Mouse (Mus musculus): ENCODE measurements around the gene Lrrc57. TPM values are rescaled to one million over a fixed set of nuclear protein-coding genes. Genes with fewer than 3 reads are reported as not detected.
A peak's percentile ranks its signal among the peaks of the same experiment; 100 is the strongest.
"Not testable (repeated sequence)": the region's sequence is repeated elsewhere in the genome, so short reads cannot be mapped to it uniquely, and the experiment has no call there.

The Lrrc57 gene
- polyA plus RNA-seq, 1 experiment from 2014 or later, result 29.6 TPM

DNA sequence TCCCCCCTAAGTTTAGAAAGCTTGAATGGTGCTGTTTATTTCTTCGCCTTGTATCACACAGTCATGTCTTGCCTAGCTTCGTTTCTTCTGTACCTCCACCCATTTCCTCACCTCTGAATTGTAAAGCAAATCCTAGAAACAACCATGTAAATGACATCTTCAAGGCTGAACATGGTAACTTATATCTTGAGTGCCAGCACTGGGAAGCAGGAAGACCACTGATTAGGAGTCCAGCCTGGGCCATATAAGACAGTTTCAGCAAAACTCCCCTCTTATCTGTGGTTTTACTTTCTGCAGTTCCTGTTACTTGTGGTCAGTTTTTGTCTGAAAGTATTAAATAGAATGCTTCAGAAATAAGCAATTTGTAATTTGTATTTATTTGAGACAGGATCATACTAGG, 33.3 kb downstream of the Lrrc57 start:
- H3K36me3 ChIP-seq (ENCODE audit: control insufficient read depth, insufficient read depth, low read length), result no peaks in the 10 kb centered on the region
- H3K9me3 ChIP-seq (ENCODE audit: control insufficient read depth, low read length), result no peaks in the 10 kb centered on the region
- 94% methylated on average over 2 of the region's 2 CpGs for WGBS

DNA sequence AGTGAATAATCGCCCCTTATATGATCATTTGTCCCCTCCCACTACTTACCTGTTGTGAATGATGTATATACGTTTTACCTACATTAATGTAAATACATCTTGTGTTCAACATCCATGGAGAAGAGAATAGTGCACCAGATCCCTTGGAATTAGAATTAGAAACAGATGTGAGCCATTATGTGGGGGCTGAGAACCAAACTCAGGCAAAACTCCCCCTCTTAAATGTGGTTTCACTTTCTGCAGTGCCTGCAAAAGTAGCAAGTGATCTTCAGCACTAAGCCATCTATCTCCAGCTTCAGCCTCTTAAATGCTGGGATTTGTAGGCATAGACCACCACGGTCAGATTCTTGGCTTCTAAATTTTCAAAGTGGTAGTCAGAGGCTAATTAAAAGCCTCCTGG, 34.2 kb downstream of the Lrrc57 start:
- Histone ChIP-seq H3K27me3 (ENCODE audit: control insufficient read depth, insufficient read depth, low read length) (no peaks in the 10 kb centered on the region), H3K4me2 (ENCODE audit: low read depth, low read length) (no peak overlapping the region), H3K9ac (replicated peaks; ENCODE audit: low read depth, low read length) (no peak overlapping the region), H3K4me3 (ENCODE audit: low read depth, low read length) (no peak overlapping the region), H3K9me3 (ENCODE audit: control insufficient read depth, low read length) (no peaks in the 10 kb centered on the region), H3K4me1 (ENCODE audit: control insufficient read depth, insufficient read depth, low read length) (no peaks in the 10 kb centered on the region), H3K36me3 (ENCODE audit: control insufficient read depth, insufficient read depth, low read length) (no peaks in the 10 kb centered on the region), H3K27ac (ENCODE audit: low read depth, low read length) (no peak overlapping the region)
- no peak for ATAC-seq (ENCODE audit: low read depth)
- 80% methylated on average over 3 of the region's 3 CpGs for WGBS

More for the DNA sequence above, 33.3 kb downstream of the Lrrc57 start:
- Histone ChIP-seq H3K27me3 (ENCODE audit: control insufficient read depth, insufficient read depth, low read length) (no peaks in the 10 kb centered on the region), H3K27ac (ENCODE audit: low read depth, low read length) (no peak overlapping the region), H3K4me3 (ENCODE audit: low read depth, low read length) (no peak overlapping the region), H3K4me1 (ENCODE audit: control insufficient read depth, insufficient read depth, low read length) (no peaks in the 10 kb centered on the region), H3K9ac (replicated peaks; ENCODE audit: low read depth, low read length) (no peak overlapping the region), H3K4me2 (ENCODE audit: low read depth, low read length) (no peak overlapping the region)
- ATAC-seq (ENCODE audit: low read depth), result no peak

DNA sequence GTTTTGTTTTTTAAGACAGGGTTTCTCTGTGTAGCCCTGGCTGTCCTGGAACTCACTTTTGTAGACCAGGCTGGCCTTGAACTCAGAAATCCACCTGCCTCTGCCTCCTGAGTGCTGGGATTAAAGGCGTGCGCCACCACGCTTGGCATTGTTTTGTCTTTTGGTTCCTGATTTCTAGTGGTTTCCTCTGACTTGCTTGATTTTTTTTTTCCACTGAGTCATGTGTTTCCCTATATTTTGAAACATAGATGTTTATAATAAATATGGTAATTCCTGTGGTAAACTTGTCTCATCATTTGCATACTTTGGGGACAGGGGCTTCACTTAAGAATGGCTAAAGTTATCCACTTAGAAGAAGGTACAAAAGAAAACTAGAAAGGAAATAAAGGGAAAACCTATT, 37.2 kb downstream of the Lrrc57 start:
- not testable (repeated sequence) for H3K27me3 ChIP-seq (ENCODE audit: control insufficient read depth, insufficient read depth, low read length); H3K9me3 ChIP-seq (ENCODE audit: control insufficient read depth, low read length); H3K4me1 ChIP-seq (ENCODE audit: control insufficient read depth, insufficient read depth, low read length); H3K4me2 ChIP-seq (ENCODE audit: low read depth, low read length); H3K27ac ChIP-seq (ENCODE audit: low read depth, low read length); H3K36me3 ChIP-seq (ENCODE audit: control insufficient read depth, insufficient read depth, low read length); H3K4me3 ChIP-seq (ENCODE audit: low read depth, low read length); H3K9ac ChIP-seq (replicated peaks; ENCODE audit: low read depth, low read length); ATAC-seq (ENCODE audit: low read depth)
- 93% methylated on average over 3 of the region's 3 CpGs for WGBS

DNA sequence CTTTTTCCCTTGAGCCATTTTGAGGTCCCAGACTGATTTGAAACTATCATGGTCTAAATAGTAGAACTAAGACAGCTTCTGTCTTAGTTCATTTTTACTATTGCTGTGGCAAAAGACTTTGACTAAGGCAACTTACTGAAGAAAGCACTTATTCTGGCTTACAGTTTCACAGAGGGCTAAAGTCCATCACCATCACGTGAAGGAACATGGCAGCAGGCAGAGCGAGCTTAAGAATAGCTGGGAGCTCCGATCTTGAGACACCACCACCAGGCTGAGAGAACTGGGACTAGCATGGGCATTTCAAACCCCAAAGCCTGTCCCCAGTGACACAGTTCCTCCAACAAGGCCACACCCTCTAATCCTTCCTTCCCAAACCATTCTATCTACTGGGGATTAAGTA, 38.2 kb downstream of the Lrrc57 start:
- no peak for ATAC-seq (ENCODE audit: low read depth)
- WGBS, result 96% methylated on average over 3 of the region's 3 CpGs

DNA sequence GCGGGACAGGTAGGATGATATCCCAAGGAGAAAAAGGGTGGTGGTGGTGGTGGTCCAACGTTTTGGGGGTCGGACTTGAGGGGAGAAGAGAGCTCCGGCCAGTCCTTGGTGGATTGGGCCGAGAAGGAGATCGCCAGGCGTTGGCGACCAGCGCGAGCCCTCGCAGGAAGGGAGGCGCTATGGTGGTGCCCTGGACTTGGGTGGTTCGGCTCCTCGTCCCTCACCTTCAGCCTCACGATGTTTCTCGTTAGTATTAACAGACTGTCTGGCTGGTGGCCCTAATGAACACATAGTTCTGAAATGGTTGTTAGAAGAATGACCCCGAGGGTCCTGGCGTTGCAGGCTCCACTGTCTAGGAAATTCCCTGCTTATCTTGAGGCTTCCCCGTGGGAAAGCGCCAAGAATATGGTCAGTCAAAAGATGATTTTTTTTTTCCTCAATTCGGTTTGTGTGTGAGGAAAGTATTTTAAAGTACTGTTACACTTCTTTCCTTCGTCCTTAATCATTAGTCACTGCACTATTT, 41.5 kb downstream of the Lrrc57 start:
- H3K27ac ChIP-seq (ENCODE audit: low read depth, low read length), result peak overlapping the region; percentile 45; the same call in 1 of the 2 replicates
- H3K4me2 ChIP-seq (ENCODE audit: low read depth, low read length), result peak overlapping the region; percentile 70
- H3K9ac ChIP-seq (replicated peaks; ENCODE audit: low read depth, low read length), result peak overlapping the region; percentile 62
- H3K27me3 ChIP-seq (ENCODE audit: control insufficient read depth, insufficient read depth, low read length), result no peaks in the 10 kb centered on the region
- no peaks in the 10 kb centered on the region for H3K36me3 ChIP-seq (ENCODE audit: control insufficient read depth, insufficient read depth, low read length)
- H3K9me3 ChIP-seq (ENCODE audit: control insufficient read depth, low read length), result no peaks in the 10 kb centered on the region
- ATAC-seq (ENCODE audit: low read depth), result peak; percentile 67
- WGBS, result under 1% methylated on average over 22 of the region's 22 CpGs
- H3K4me3 ChIP-seq (ENCODE audit: low read depth, low read length), result peak overlapping the region; percentile 63
- peaks cover 9% of the 10 kb centered on the region; the same call in 1 of the 2 replicates for H3K4me1 ChIP-seq (ENCODE audit: control insufficient read depth, insufficient read depth, low read length)

More for the DNA sequence above, 38.2 kb downstream of the Lrrc57 start:
- no peak overlapping the region for H3K4me3 ChIP-seq (ENCODE audit: low read depth, low read length)
- H3K27me3 ChIP-seq (ENCODE audit: control insufficient read depth, insufficient read depth, low read length), result no peaks in the 10 kb centered on the region
- H3K4me2 ChIP-seq (ENCODE audit: low read depth, low read length), result no peak overlapping the region
- no peak overlapping the region for H3K27ac ChIP-seq (ENCODE audit: low read depth, low read length)
- peaks cover 8% of the 10 kb centered on the region; the same call in 1 of the 2 replicates for H3K4me1 ChIP-seq (ENCODE audit: control insufficient read depth, insufficient read depth, low read length)
- H3K36me3 ChIP-seq (ENCODE audit: control insufficient read depth, insufficient read depth, low read length), result no peaks in the 10 kb centered on the region
- H3K9me3 ChIP-seq (ENCODE audit: control insufficient read depth, low read length), result no peaks in the 10 kb centered on the region
- no peak overlapping the region for H3K9ac ChIP-seq (replicated peaks; ENCODE audit: low read depth, low read length)

DNA sequence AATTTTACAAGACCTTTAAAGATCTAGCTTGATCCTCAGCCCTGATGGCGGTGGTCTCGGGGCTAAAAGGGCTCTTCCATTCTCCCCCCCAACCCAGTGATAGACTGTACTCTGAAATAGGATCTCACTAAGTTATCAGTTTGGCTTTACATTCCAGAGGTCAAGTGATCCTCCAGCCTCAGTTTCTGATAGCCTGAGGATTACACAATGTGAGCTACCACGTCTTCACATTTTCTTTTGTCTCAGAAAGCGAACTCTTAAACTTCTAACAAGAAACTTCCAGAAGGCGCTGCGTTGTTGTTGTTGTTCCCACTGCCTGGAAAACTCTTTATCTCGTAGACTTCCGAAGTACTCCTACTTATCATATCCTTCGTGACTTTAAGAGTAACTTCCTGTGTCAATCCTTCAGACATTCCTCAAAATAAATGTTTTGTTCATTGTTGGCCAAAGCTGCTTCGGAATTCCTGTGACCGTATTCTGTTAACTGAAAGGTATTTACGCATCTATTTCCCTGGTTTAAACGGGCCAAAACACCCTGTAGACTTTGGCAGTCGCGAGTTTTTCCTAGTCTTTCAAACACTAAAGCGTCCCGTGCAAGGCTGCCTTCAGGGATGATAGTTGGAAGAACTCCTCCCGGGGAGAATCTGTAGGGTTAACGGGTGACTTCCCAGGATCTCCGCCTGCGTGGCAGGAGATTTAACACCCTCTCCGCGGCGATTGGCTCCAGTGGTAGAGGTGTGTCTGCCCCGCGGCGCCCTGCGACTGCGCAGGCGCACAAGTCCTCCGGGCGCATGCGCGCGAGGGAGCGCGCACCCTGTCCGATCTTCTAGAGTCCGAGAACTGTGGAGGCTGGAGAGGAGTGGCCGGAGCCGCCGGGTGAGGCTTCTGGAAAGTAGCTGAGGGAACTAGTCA, 42.2 kb downstream of the Lrrc57 start, which contains the start of gene Snap23:
Gene Snap23 (plus strand): TSS at position 786 of the 912 bp plus-strand sequence.
- Histone ChIP-seq H3K27ac (ENCODE audit: low read depth, low read length) (peak within 1 kb of the TSS; percentile 45; the same call in 1 of the 2 replicates), H3K27me3 (ENCODE audit: control insufficient read depth, insufficient read depth, low read length) (no peaks in the 10 kb centered on the region), H3K4me1 (ENCODE audit: control insufficient read depth, insufficient read depth, low read length) (peaks cover 11% of the 10 kb centered on the region; the same call in 1 of the 2 replicates), H3K4me3 (ENCODE audit: low read depth, low read length) (peak within 1 kb of the TSS; percentile 63), H3K4me2 (ENCODE audit: low read depth, low read length) (peak within 1 kb of the TSS; percentile 70), H3K36me3 (ENCODE audit: control insufficient read depth, insufficient read depth, low read length) (no peaks in the 10 kb centered on the region), H3K9ac (replicated peaks; ENCODE audit: low read depth, low read length) (peak within 1 kb of the TSS; percentile 62), H3K9me3 (ENCODE audit: control insufficient read depth, low read length) (no peaks in the 10 kb centered on the region)
- 2% methylated on average over 42 of the region's 42 CpGs for WGBS
- ATAC-seq (ENCODE audit: low read depth), result peak; percentile 90

DNA sequence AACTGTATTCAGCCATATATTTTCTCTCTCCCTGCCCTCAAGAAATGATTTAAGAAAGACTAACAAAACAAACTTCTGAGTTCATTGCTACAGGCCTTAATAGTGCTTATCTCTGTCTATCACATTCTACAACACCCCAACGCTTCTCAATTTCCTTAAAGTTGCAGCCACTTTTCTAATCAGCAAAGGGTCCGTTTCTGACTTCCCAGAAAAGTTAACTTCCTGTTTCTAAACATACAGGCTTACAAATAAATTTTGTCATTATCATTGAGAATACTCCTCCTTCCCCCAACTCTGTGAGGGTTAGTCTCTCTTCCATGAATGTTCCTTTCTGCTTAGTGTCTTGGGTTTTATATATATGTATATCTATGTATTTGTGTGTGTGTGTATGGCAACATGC, 44.0 kb downstream of the Lrrc57 start:
- no peak overlapping the region for H3K9ac ChIP-seq (replicated peaks; ENCODE audit: low read depth, low read length)
- WGBS, result 89% methylated on average over 2 of the region's 2 CpGs
- no peak overlapping the region for H3K27ac ChIP-seq (ENCODE audit: low read depth, low read length)
- H3K36me3 ChIP-seq (ENCODE audit: control insufficient read depth, insufficient read depth, low read length), result no peaks in the 10 kb centered on the region
- ATAC-seq (ENCODE audit: low read depth), result no peak
- H3K4me2 ChIP-seq (ENCODE audit: low read depth, low read length), result no peak overlapping the region
- peaks cover 11% of the 10 kb centered on the region; the same call in 1 of the 2 replicates for H3K4me1 ChIP-seq (ENCODE audit: control insufficient read depth, insufficient read depth, low read length)
- H3K4me3 ChIP-seq (ENCODE audit: low read depth, low read length), result no peak overlapping the region
- H3K9me3 ChIP-seq (ENCODE audit: control insufficient read depth, low read length), result no peaks in the 10 kb centered on the region
- no peaks in the 10 kb centered on the region for H3K27me3 ChIP-seq (ENCODE audit: control insufficient read depth, insufficient read depth, low read length)

DNA sequence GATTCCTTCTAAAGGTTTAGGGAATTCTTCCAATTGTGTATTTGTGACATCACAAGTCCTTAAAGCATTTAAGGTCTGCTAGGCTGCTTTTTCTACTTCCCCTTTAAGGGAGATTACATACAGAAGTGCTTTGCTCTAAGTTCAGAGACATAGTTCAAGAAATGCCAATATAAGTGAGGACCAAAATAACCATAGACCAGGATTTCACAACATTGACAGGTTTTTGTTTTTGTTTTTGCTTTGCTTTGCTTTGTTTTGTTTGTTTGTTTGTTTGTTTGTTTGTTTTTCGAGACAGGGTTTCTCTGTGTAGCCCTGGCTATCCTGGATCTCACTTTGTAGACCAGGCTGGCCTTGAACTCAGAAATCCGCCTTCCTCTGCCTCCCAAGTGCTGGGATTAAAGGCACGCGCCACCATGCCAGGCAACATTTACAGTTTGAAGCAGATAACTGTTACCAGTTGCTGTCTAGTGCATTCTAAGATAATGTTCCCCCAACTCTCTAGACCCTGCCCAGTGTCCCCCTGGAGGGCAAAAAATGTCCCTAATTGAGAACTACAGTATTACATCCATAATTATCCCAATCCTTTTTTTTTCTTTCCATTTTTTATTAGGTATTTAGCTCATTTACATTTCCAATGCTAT, 44.7 kb downstream of the Lrrc57 start:
- H3K27ac ChIP-seq (ENCODE audit: low read depth, low read length); H3K36me3 ChIP-seq (ENCODE audit: control insufficient read depth, insufficient read depth, low read length); H3K9ac ChIP-seq (replicated peaks; ENCODE audit: low read depth, low read length); H3K4me2 ChIP-seq (ENCODE audit: low read depth, low read length); H3K4me3 ChIP-seq (ENCODE audit: low read depth, low read length); ATAC-seq (ENCODE audit: low read depth); H3K27me3 ChIP-seq (ENCODE audit: control insufficient read depth, insufficient read depth, low read length); H3K9me3 ChIP-seq (ENCODE audit: control insufficient read depth, low read length): not testable (repeated sequence)
- H3K4me1 ChIP-seq (ENCODE audit: control insufficient read depth, insufficient read depth, low read length), result peaks cover 11% of the 10 kb centered on the region; the same call in 1 of the 2 replicates
- 91% methylated on average over 4 of the region's 4 CpGs for WGBS

Data from neural tube, embryonic 14.5 days (tissue).